Mouse (Mus musculus): ENCODE measurements around the gene Gm11060. TPM values are rescaled to one million over a fixed set of nuclear protein-coding genes. Genes with fewer than 3 reads are reported as not detected.

Gm11060 gene
- total RNA-seq, 2 experiments from 2014 or later, result not detected

DNA sequence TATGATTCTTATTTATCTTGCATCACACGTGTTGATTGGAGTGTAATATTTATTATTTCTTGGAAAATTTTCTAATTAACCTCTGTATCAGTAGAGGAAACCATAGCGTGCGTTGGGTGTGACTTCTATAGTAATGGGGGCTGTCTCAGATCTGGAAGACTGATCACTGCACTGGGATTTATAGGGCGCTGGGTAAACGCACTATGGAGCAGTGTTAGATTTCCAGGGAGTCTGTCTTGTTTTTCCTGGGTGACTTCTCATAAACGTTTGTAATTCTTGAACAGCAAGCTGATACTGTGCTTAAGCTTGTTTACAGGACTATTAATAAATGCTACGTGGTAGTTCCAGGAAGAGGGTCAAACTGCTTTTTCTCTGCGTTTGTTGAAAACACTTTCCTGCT, 25.9 kb downstream of the Gm11060 start:
- no peak for DNase-seq (ENCODE audit: low spot score in 2 of 2)

DNA sequence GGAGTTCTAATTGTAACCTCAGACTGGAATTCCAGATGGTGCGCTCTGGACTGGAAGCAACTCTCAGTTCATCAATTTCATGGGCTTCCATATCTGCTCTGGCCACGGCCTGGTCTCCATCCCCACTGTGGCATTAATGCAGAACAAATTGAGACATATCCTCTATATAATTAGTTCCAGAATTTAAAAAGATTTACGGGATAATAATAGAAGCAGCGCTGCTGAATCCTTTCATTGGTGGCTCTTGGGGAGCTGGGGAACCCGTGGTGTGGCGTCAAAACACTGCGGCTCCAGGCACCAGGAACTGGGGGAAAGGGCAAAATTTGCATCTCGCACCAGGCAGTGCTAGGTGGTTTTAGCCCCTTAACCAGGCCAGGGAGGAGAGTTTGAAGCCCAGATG, 30.4 kb downstream of the Gm11060 start:
- no peak for DNase-seq (ENCODE audit: low spot score in 2 of 2)

DNA sequence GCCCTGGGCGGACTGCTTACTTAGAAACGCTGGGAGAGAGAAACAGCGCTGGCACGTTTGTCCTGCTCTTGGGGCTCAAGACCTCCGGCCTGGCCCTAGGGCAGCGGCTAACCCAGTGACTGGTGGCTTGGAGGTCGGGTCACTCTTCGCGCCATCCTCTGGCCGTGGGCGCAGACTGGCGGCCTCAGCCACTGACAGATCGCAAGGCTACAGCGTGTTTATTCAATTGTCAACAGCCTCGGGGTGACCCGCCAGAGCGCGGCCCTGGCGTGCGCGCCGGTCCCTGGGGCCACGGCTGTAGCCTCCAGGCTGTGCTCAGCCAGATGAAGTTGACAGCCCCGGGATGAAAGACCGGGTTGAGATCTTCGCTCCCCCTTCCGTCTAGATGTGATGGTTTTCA, 31.1 kb downstream of the Gm11060 start:
- DNase-seq (ENCODE audit: low spot score in 2 of 2), result no peak

DNA sequence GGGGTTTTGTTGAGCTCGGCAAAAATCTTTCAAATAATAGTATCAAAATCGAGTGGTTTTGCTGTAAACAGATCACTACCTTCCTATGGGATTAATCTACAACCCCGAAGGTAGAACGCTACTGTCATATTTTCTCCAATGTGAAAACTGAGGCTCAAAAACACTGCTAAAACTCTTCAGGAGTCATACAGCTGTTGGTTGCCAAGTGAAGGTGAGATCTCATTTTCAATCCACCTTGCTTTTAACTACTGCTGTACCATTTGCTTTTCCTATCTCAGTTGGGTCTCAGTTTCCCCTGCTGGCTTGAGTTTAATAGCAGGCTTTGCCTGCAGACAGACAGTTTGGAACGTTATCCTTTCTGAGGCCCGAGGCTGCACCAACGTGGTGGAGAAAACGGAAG, 31.6 kb downstream of the Gm11060 start:
- DNase-seq (ENCODE audit: low spot score in 2 of 2), result no peak

DNA sequence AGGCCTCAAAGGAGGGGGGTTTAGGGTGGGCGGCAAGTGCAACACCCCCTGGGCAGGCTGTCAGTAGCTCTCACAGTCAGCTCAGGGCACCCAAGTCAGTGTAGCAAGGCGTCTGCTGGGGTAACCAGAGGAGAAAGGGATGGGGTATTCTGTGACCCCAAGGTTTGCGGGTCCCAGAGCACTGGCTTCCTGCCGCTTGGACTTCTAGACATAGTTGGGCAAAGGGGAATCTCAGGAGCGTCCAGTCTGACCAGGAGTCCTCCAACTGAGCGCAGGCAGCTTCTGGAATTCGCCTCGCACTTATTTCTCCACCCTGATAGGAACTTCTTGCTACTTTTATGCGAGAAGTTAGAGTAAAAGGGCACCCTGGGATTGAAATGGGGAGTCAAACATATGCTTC, 32.1 kb downstream of the Gm11060 start:
- DNase-seq (ENCODE audit: low spot score in 2 of 2), result no peak

DNA sequence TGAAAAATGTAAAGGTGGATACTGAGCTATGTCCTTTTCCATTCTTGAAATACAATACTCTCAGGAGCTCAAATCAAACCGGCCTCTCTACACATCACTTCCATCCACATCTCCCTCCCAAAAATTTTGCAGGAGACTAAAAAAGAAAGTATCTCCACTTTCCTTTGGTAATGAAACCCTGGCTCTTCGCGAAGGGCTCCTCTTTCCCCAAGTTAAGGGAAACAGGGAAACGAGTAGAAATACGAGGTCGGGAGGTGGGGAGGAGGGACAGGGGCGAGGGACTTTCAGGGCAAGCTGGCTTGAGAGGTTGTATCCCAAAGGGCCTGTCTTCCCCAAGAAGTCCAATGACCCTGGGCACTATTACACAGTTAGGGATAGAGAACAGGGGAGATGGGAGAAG, 32.6 kb downstream of the Gm11060 start:
- no peak for DNase-seq (ENCODE audit: low spot score in 2 of 2)

DNA sequence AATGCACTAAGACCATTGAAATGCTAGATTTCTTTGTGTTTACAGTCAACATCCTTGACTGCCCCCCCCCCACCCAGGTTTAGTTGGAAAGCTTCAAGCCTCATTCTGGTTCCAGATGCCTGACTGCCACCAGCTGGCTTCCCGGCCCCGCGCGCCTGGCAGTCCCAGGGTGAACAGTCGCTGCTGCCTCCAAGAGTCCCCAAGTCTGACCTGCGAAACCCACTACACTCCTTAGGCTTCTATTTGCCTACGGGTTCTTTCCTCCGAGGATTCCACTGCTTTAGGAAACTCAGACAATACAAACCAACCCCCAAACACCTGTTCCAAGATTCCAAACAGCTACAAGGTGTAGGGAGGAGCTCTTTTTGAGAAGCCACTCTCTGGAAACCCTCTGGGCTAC, 33.4 kb downstream of the Gm11060 start:
- DNase-seq (ENCODE audit: low spot score in 2 of 2), result no peak

DNA sequence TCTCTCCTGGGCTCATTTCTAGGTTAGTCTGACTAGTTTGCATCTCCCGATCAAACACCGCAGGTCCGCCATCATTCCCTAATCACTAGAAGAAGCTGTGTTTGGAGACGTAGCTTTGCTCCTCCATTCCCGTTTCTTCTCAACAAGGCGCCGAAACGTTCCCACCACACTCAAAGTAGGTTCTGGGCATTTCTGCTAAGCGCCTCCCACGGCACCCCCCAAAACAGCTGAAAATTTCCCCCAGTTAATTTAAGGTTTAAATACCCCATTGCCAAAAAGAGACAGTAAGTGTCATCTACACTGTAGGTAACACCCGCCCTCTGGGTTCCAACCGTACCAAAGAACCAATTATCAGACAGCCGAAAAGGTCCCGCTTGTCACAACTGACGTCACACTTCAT, 33.8 kb downstream of the Gm11060 start:
- no peak for DNase-seq (ENCODE audit: low spot score in 2 of 2)

DNA sequence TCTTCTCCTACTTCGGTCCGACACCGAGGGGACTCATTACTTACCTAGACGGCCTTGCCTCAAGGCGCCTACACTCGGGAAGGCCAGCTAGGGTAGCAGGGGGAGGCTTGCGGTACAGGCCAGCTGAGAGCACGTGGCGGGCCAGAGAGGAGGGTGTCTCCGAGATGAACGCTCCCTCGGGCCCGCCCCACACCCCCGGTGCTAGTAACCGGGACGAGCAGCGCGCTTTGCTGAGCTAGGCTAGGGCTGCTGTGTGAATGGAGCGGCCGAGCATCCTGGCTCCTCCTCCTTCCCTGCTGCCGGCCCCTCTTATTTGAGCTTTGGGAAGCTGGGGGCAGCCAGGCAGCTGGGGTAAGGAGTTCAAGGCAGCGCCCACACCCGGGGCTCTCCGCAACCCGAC, 34.5 kb downstream of the Gm11060 start, which contains the start of gene Wt1:
TSS of gene Wt1 (plus strand) at position 251 of the 400 bp plus-strand sequence.
- DNase-seq (ENCODE audit: low spot score in 2 of 2), result no peak

DNA sequence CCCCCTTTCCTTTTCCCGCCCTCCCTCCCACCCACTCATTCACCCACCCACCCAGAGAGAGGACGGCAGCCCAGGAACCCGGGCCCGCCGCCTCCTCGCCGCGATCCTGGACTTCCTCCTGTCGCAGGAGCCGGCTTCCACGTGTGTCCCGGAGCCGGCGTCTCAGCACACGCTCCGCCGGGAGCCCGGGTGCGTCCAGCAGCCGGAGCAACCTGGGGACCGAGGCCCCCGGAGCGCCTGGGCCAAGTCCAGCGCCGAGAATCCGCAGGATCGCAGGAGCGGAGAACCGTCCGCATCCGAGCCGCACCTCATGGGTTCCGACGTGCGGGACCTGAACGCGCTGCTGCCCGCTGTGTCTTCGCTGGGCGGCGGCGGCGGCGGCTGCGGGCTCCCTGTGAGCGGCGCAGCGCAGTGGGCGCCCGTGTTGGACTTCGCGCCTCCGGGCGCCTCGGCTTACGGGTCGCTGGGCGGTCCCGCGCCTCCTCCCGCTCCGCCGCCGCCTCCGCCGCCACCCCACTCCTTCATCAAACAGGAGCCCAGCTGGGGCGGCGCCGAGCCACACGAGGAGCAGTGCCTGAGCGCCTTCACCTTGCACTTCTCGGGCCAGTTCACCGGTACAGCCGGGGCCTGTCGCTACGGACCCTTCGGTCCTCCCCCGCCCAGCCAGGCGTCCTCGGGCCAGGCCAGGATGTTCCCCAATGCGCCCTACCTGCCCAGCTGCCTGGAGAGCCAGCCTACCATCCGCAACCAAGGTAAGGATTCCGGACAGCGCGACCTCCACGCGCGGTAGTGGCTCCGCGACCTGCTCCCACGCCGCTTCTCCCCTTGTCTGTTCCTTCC, 35.1 kb downstream of the Gm11060 start:
- DNase-seq (ENCODE audit: low spot score in 2 of 2), result no peak

DNA sequence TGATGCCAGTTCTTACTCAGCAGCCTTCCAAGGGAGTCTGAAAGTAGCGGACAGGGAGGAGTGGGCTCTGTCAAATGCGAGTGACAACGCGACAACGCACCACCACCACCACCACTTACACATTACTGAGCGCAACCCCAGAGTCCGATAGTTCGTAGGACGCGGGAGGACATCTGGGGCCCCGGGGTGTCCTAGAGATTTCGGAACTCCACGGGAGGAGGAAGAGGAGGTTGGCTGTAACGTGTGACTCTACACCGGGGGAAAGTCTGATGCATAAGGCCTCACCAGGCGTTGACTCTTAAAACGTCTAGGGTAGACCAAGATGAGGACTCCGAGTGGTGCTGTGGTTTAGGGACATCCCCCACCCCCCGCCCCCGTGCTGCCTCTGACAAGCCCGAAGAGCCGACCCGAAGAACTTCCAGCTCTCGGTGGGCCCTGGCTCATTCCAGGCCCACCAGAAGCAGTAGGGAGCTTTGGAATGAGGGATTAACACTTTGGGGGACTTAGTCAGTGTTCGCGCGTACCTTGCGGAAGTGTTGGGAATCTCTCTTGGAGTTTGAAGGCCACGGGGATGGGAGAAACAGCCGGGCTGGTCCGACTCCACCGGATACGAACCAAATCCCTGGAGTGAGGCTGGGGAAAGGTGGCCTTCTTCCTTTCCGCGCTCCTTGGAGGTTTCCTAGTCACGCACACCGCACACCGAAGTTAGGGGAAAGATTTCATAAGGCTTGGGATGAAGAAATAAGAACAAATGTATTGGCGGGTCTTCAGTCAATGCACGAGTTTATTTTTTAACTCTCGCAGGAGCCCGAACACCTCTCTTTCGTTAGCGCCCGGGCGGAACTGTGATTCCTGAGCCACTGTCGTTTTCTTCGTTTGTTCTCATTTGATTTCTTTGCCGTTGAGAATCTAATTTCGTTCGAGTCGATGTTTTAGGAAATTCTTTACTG, 36.0 kb downstream of the Gm11060 start:
- DNase-seq (ENCODE audit: low spot score in 2 of 2), result no peak

DNA sequence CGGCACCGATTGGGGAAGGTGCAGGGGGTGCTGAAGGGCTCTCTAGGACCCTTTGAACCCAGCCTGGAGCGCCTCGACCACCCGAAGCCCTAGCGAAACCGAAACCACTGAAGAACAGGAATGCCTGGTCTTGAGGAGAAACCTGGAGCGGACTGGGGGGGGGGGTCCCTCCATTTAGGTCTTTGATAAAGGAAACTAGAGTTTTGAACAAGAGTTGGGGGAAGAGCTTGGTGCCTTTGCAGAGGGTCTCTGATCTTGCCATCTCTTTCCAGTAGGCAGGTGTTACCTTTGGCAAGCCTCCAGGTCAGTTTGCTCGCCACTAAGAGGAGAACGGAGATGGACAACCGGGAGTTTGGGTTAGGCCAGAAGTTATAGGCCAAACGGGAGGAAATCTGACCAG, 36.7 kb downstream of the Gm11060 start:
- DNase-seq (ENCODE audit: low spot score in 2 of 2), result no peak

DNA sequence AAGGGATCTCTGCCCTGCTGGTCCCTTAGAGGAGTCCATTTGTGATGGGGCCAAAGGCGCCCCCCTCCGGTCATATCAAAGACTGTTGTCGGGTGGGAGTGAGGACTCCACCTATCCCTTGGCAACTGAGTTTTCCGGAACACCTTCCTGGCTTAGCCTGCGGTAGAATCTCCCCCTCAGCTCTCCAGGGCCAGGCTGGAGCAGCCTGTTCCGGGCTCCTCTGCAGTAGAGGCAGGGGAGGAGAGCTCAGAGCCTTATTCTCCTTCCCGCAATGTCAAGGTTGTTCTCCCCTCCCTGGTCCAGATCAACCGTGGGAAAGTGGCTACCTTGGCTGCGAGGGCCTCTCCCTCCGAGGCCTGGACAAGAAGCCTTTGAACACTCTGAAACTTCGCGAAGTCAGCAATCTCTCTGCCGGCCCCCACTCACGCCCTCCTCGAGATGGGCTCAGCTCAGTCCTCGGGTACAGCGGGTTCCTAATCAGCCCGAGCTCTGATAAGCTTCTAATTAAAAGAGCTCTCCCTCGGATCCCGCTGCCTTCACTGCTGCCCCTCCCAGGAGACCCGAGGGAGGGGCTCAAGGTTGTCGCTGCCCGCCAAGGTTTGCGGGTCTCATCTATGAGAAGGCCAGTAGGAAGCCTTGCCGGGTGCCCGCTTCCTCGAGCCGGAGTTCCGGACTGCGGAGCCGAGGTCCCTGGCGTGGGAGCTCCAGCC, 38.7 kb downstream of the Gm11060 start:
- DNase-seq (ENCODE audit: low spot score in 2 of 2), result no peak

DNA sequence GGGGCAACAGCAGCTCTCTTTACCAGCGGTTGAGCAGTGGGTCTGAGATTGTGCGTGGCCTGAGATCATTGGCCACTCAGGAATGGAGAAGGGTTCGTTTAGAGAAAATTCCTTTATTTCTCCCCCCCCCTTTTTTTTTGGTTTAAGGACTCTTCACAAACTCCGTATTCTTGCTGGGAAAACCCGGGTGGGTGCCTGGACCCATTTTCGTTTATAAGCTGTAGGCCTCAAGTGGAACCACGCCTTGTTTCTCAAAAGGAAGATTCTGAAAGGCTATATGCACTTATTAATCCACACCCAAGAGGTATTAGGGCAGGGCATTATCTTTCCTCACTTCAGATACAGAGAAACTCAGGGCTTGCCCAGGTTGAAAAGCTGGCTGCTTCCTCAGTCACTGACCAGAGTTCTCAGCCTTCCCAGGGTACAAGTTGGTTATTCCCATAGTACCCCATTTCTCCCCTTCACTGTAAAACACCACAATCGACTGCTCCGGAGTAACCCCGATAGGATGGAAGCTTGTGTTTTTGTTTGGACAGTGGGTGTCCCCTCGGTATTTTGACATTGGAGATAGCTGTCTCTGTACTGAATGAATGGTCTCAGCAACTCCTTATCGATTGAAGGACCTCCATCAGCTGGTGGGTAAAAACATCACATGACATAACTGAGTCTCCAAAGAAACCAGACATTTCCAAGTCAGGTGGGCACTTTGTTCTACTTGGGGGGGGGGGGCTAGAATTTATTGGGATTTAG, 39.4 kb downstream of the Gm11060 start:
- DNase-seq (ENCODE audit: low spot score in 2 of 2), result no peak

DNA sequence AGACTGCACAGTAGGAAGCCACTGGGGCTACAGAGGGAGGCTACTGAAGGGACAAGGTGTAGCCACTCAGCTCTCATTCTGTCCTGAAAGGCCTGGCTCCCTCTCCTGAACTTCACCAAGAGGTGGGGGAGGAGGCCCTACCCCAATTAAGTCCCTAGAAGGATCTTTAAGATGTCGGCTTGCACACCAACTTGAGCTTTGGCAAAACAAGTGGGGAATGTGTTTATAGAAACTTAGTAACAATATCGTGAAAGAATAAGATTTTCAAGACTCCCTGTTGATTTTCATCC, 39.9 kb downstream of the Gm11060 start:
- DNase-seq (ENCODE audit: low spot score in 2 of 2), result no peak

DNA sequence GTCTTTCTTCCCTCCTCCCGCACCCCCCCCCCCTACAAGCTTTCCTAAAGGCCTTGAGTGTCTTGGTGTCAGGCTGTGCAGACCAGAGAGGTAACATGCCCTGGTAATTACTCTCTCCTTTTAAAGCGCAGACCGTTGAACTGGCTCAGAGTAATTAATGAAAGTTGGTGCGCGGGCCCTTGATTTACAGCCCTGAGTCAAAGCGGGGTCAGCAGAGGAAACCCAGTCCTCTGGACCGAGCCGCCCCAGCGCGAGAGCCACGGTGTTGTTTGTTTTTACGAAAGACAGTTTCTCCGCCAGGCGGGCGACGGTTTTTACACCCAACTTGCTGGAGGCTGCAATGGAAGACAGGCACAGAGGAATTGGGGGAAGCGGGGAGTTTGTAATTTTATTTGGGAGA, 40.5 kb downstream of the Gm11060 start:
- DNase-seq (ENCODE audit: low spot score in 2 of 2), result no peak

DNA sequence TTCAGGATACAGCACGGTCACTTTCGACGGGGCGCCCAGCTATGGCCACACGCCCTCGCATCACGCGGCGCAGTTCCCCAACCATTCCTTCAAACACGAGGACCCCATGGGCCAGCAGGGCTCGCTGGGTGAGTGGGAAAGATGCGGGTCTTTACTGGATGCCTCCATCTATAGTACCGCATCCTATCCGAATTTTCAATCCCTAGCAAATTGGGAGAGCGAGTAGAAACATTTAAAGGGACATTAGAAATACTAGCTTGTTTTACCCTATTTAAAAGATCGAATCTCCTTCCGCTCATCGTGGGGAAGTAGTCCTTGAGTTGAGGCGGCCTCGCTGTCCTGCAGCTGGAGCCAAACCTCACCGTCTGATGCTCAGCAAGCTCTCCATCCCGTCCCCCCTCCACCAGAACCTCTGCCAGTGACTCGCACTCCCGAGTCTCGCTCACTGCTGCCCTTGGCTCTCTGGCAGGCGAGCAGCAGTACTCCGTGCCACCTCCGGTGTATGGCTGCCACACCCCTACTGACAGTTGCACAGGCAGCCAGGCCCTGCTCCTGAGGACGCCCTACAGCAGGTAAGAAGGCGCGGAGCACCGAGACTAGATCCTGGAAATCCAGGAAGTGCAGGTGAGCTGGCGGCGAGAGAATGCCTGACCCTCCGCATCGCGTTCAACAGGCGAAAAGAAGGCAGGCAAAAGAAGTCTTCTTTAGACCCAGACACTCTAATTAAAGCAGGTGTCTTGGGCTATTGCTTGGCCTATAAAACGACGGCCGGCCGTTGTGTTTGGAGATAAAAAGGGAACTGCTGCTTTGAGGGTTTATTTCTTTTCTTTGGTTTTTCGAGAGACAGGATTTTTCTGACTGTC, 41.3 kb downstream of the Gm11060 start:
- no peak for DNase-seq (ENCODE audit: low spot score in 2 of 2)

DNA sequence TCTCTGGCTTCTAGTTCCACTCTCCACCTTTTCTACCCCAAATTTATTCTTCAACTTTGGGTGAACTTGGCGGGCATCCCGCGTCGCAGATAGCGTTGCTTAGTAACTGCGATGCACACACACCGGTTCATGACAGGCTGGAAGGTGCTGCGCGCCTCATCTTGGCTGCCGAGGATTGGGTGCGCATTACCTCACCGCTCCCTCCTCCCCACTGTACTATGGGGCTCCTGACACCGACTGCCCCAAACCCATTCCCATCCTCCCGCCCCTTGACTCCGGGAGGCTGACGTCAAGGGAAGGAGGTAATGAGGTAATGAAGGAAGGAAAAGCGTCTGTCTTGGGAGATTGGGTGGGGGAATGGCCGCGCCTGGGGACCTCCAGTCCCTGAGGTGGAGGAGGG, 42.5 kb downstream of the Gm11060 start:
- DNase-seq (ENCODE audit: low spot score in 2 of 2), result no peak

DNA sequence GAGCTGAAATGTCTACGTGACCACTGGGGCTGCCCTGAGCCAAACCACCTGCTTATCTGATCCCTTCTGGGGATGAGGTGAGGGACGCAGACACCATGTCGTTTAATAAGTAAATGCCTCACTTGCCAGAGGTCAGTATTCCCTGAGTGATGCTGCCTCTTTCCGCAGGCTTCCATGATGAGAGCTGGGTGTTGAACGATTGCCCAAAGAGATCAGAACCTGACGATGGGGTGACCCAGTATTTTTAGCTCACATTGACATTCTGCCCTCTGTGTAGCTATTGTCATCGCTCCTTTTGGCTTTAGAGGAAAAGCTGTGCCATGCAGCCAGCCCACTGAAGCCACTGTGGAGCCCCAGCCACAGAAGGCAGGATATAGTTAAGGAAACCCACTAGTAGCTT, 47.7 kb downstream of the Gm11060 start:
- no peak for DNase-seq (ENCODE audit: low spot score in 2 of 2)

DNA sequence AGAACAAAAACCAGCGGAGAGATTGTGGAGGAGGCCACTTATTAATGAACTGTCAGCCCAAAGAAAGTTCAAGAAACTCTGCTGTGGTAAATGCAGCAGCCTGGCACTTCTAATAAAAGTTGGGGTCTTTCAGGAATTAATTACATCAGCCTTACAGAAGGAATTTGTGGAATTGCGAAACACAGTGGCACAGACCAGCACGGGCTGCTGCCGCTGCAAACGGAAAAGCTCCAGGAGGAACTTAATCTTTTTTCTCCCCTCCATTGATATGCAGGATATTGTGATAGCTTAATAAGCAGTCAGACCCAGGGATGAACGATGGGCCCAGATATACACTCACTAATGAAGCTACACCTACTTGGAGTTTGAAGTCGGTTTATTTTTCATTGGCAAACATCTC, 49.6 kb downstream of the Gm11060 start:
- DNase-seq (ENCODE audit: low spot score in 2 of 2), result no peak
